Mouse (Mus musculus): ENCODE results near the gene Ceacam19.

Ceacam19 gene

GRCm38 (mm10) chr7:19834055-19834454, 53.7 kb downstream of the Ceacam19 start:
- no peaks in the 10 kb centered on the region for H3K36me3 ChIP-seq (ENCODE audit: control insufficient read depth, insufficient read depth, low read length, poor library complexity, severe bottlenecking)
- no peaks in the 10 kb centered on the region for H3K27me3 ChIP-seq (ENCODE audit: control insufficient read depth, insufficient read depth, low read length, poor library complexity, severe bottlenecking)
- no peak for DNase-seq (ENCODE audit: low read depth, low spot score)

- Histone ChIP-seq H3K36me3 (ENCODE audit: control insufficient read depth, insufficient read depth, low read length, poor library complexity, severe bottlenecking) (no peaks in the 10 kb centered on the region), H3K27me3 (ENCODE audit: control insufficient read depth, insufficient read depth, low read length, poor library complexity, severe bottlenecking) (no peaks in the 10 kb centered on the region)
- DNase-seq (ENCODE audit: low read depth, low spot score), result no peak
These were observed 55.9 kb downstream of the Ceacam19 start for GRCm38 (mm10) chr7:19831837-19832236.

- Histone ChIP-seq H3K36me3 (ENCODE audit: control insufficient read depth, insufficient read depth, low read length, poor library complexity, severe bottlenecking) (no peaks in the 10 kb centered on the region), H3K27me3 (ENCODE audit: control insufficient read depth, insufficient read depth, low read length, poor library complexity, severe bottlenecking) (no peaks in the 10 kb centered on the region)
- no peak for DNase-seq (ENCODE audit: low read depth, low spot score)
These were observed 57.0 kb downstream of the Ceacam19 start for GRCm38 (mm10) chr7:19830682-19831156.

GRCm38 (mm10) chr7:19829694-19830093, 58.1 kb downstream of the Ceacam19 start:
- DNase-seq (ENCODE audit: low read depth, low spot score), result no peak
- no peaks in the 10 kb centered on the region for H3K36me3 ChIP-seq (ENCODE audit: control insufficient read depth, insufficient read depth, low read length, poor library complexity, severe bottlenecking)
- H3K27me3 ChIP-seq (ENCODE audit: control insufficient read depth, insufficient read depth, low read length, poor library complexity, severe bottlenecking), result no peaks in the 10 kb centered on the region

GRCm38 (mm10) chr7:19826756-19827155, 61.0 kb downstream of the Ceacam19 start:
- DNase-seq (ENCODE audit: low read depth, low spot score), result no peak
- no peaks in the 10 kb centered on the region for H3K36me3 ChIP-seq (ENCODE audit: control insufficient read depth, insufficient read depth, low read length, poor library complexity, severe bottlenecking)

More at GRCm38 (mm10) chr7:19826756-19827155, 61.0 kb downstream of the Ceacam19 start:
- H3K27me3 ChIP-seq (ENCODE audit: control insufficient read depth, insufficient read depth, low read length, poor library complexity, severe bottlenecking), result no peaks in the 10 kb centered on the region
